Mouse (Mus musculus) stomach, embryonic 14.5 days (tissue): ENCODE data around the gene Cdc42. TPM values are rescaled to one million over a fixed set of nuclear protein-coding genes. Genes with fewer than 3 reads are reported as not detected.

ENCODE experiments used
- ATAC-seq: fragments of 200-750 bp; cut with Nextera tagmentation; 2 replicates; pipeline ENCODE4 v1.8.0; 2017; ENCODE audit warnings: low read depth, moderate TSS enrichment; ENCODE audit not compliant: insufficient number of reproducible peaks, insufficient read depth, low FRiP score
- H3K27ac ChIP-seq: fragments of 300-500 bp; sonication (generic); 2 replicates; pipeline ENCODE4 v1.5.1; 2014; ENCODE audit warnings: mild to moderate bottlenecking, low read length, moderate library complexity, mixed read lengths
- H3K27me3 ChIP-seq: fragments of 300-500 bp; sonication (generic); 2 replicates; pipeline ENCODE4 v1.6.1; 2014; ENCODE audit warnings: low read length, control low read depth, mixed read lengths; ENCODE audit not compliant: control insufficient read depth, insufficient read depth
- H3K36me3 ChIP-seq: fragments of 300-500 bp; sonication (generic); 2 replicates; pipeline ENCODE4 v1.6.1; 2014; ENCODE audit warnings: mild to moderate bottlenecking, control low read depth, low read length, moderate library complexity, mixed read lengths; ENCODE audit not compliant: control insufficient read depth, insufficient read depth
- H3K4me1 ChIP-seq: fragments of 300-500 bp; sonication (generic); 2 replicates; pipeline ENCODE4 v1.6.1; 2014; ENCODE audit warnings: low read length, control low read depth, mixed read lengths; ENCODE audit not compliant: control insufficient read depth, insufficient read depth
- H3K4me2 ChIP-seq: fragments of 300-500 bp; sonication (generic); replicated peaks from 2 replicates; pipeline ENCODE4 v1.6.1; 2014; ENCODE audit warnings: low read depth, low read length, control low read depth
- H3K4me3 ChIP-seq: fragments of 300-500 bp; sonication (generic); 2 replicates; pipeline ENCODE4 v1.5.1; 2014; ENCODE audit warnings: low read depth, low read length, control low read depth
- H3K9ac ChIP-seq: fragments of 300-500 bp; sonication (generic); replicated peaks from 2 replicates; pipeline ENCODE4 v1.6.1; 2014; ENCODE audit warnings: low read depth, mild to moderate bottlenecking, control low read depth, low read length, moderate library complexity, mixed read lengths
- H3K9me3 ChIP-seq: fragments of 300-500 bp; sonication (generic); 2 replicates; pipeline ENCODE4 v1.6.1; 2016; ENCODE audit warnings: low read depth, low read length, control low read depth; ENCODE audit not compliant: control insufficient read depth
- WGBS: fragments of 180-500 bp; shearing (Covaris S2); extraction: QIAGEN DNeasy Blood & Tissue Kit; methylation state at CpG from one replicate; pipeline ENCODE4 v1.1.7; 2014; 5-methylcytosine and 5-hydroxymethylcytosine counted together
- polyA plus RNA-seq: library from polyadenylated mRNA; unstranded; fragments of >200 nt; fragmentation: Nextera tagmentation; extraction: Ambion mirVana; gene quantifications from 2 replicates; pipeline ENCODE4 v1.2.1, GENCODE M21; 2014

Gene Cdc42
- polyA plus RNA-seq: 707 and 719 TPM in 2 replicates

GRCm38 (mm10) chr4:137357517-137358254, at the start of gene Cdc42:
Gene Cdc42, minus strand, starts transcription at chr4:137357720.
- peak; percentile 98 for ATAC-seq
- no peaks in the 10 kb centered on the region for H3K9me3 ChIP-seq
- peak within 1 kb of the TSS; percentile 93 for H3K4me3 ChIP-seq
- under 1% methylated on average over 30 of the region's 44 CpGs for WGBS
- H3K27ac ChIP-seq: peak within 1 kb of the TSS; percentile 94
- H3K27me3 ChIP-seq: no peaks in the 10 kb centered on the region
- no peaks in the 10 kb centered on the region for H3K36me3 ChIP-seq
- H3K9ac ChIP-seq: peak within 1 kb of the TSS; percentile 100
- H3K4me1 ChIP-seq: peaks cover 19% of the 10 kb centered on the region
- peak within 1 kb of the TSS; percentile 85 for H3K4me2 ChIP-seq

- Histone ChIP-seq H3K27me3 (no peaks in the 10 kb centered on the region), H3K4me1 (no peaks in the 10 kb centered on the region), H3K27ac (no peak overlapping the region), H3K9ac (no peak overlapping the region), H3K36me3 (no peaks in the 10 kb centered on the region), H3K4me2 (no peak overlapping the region), H3K9me3 (no peaks in the 10 kb centered on the region), H3K4me3 (no peak overlapping the region)
- WGBS: 94% methylated on average over 3 of the region's 3 CpGs
- ATAC-seq: no peak
Measured at GRCm38 (mm10) chr4:137405571-137405970, 48.1 kb upstream of the Cdc42 start.

- H3K4me2 ChIP-seq: no peak overlapping the region
- no peak overlapping the region for H3K27ac ChIP-seq
- H3K9me3 ChIP-seq: no peaks in the 10 kb centered on the region
- H3K4me1 ChIP-seq: no peaks in the 10 kb centered on the region
- no peak for ATAC-seq
- no peaks in the 10 kb centered on the region for H3K27me3 ChIP-seq
- WGBS: 70% methylated on average over 15 of the region's 15 CpGs
- no peak overlapping the region for H3K4me3 ChIP-seq
- no peaks in the 10 kb centered on the region for H3K36me3 ChIP-seq
- no peak overlapping the region for H3K9ac ChIP-seq
Measured at GRCm38 (mm10) chr4:137396641-137397525, 39.4 kb upstream of the Cdc42 start.

- Histone ChIP-seq H3K4me2 (no peak overlapping the region), H3K4me3 (no peak overlapping the region), H3K4me1 (peaks cover 5% of the 10 kb centered on the region), H3K9me3 (no peaks in the 10 kb centered on the region; the same call in 1 of the 2 replicates), H3K9ac (no peak overlapping the region), H3K27ac (no peak overlapping the region), H3K27me3 (no peaks in the 10 kb centered on the region), H3K36me3 (no peaks in the 10 kb centered on the region)
- WGBS: 55% methylated on average over 9 of the region's 9 CpGs
- no peak for ATAC-seq
Measured at GRCm38 (mm10) chr4:137393378-137394135, 36.0 kb upstream of the Cdc42 start.

- H3K27ac ChIP-seq: no peak overlapping the region
- WGBS: 82% methylated on average over 9 of the region's 9 CpGs
Measured at GRCm38 (mm10) chr4:137392874-137393273, 35.4 kb upstream of the Cdc42 start.

GRCm38 (mm10) chr4:137391287-137391686, 33.8 kb upstream of the Cdc42 start:
- Histone ChIP-seq H3K9ac (no peak overlapping the region), H3K4me1 (peaks cover 5% of the 10 kb centered on the region), H3K36me3 (no peaks in the 10 kb centered on the region), H3K27me3 (no peaks in the 10 kb centered on the region), H3K4me2 (no peak overlapping the region), H3K27ac (no peak overlapping the region), H3K9me3 (no peaks in the 10 kb centered on the region; the same call in 1 of the 2 replicates), H3K4me3 (no peak overlapping the region)
- 90% methylated on average over 3 of the region's 3 CpGs for WGBS
- ATAC-seq: no peak

More at GRCm38 (mm10) chr4:137392874-137393273, 35.4 kb upstream of the Cdc42 start:
- no peak for ATAC-seq
- Histone ChIP-seq H3K9ac (no peak overlapping the region), H3K4me3 (no peak overlapping the region), H3K4me1 (peaks cover 5% of the 10 kb centered on the region), H3K36me3 (no peaks in the 10 kb centered on the region), H3K4me2 (no peak overlapping the region), H3K27me3 (no peaks in the 10 kb centered on the region), H3K9me3 (no peaks in the 10 kb centered on the region; the same call in 1 of the 2 replicates)

- Histone ChIP-seq H3K9ac (no peak overlapping the region), H3K4me1 (peaks cover 5% of the 10 kb centered on the region), H3K27me3 (no peaks in the 10 kb centered on the region), H3K9me3 (no peaks in the 10 kb centered on the region; the same call in 1 of the 2 replicates), H3K4me2 (no peak overlapping the region), H3K27ac (no peak overlapping the region), H3K4me3 (no peak overlapping the region), H3K36me3 (no peaks in the 10 kb centered on the region)
- 91% methylated on average over 4 of the region's 4 CpGs for WGBS
- no peak for ATAC-seq
Measured at GRCm38 (mm10) chr4:137390196-137390595, 32.7 kb upstream of the Cdc42 start.

- WGBS: 44% methylated on average over 6 of the region's 6 CpGs
- H3K9me3 ChIP-seq: no peaks in the 10 kb centered on the region; the same call in 1 of the 2 replicates
- ATAC-seq: no peak
- peak overlapping the region; percentile 79; the same call in 1 of the 2 replicates for H3K9ac ChIP-seq
- peak overlapping the region; percentile 84 for H3K4me3 ChIP-seq
- H3K4me2 ChIP-seq: peak overlapping the region; percentile 88
- H3K27ac ChIP-seq: no peak overlapping the region
- H3K36me3 ChIP-seq: no peaks in the 10 kb centered on the region
- no peaks in the 10 kb centered on the region for H3K27me3 ChIP-seq
- peaks cover 5% of the 10 kb centered on the region for H3K4me1 ChIP-seq
Measured at GRCm38 (mm10) chr4:137388983-137389382, 31.5 kb upstream of the Cdc42 start.
